Mouse (Mus musculus) heart, embryonic 16.5 days (tissue): Measurements from ENCODE around the gene Nqo1. TPM values are rescaled to one million over a fixed set of nuclear protein-coding genes. Genes with fewer than 3 reads are reported as not detected.
A peak's percentile ranks its signal among the peaks of the same experiment; 100 is the strongest.

Experiments used
- ATAC-seq: fragments of 200-750 bp; cut with Nextera tagmentation; replicated peaks from 2 replicates; pipeline ENCODE4 v1.8.0; 2017; ENCODE audit warnings: moderate number of reproducible peaks; ENCODE audit not compliant: insufficient read depth, low FRiP score; ENCODE audit errors: extremely low read depth
- H3K27ac ChIP-seq: fragments of 300-500 bp; sonication (generic); 2 replicates; pipeline ENCODE4 v1.5.1; 2014; ENCODE audit warnings: mild to moderate bottlenecking, low read length, control low read depth, moderate library complexity
- H3K27me3 ChIP-seq: fragments of 300-500 bp; sonication (generic); 2 replicates; pipeline ENCODE4 v1.6.1; 2014; ENCODE audit warnings: low read length, mixed read lengths; ENCODE audit not compliant: control insufficient read depth, insufficient read depth
- H3K36me3 ChIP-seq: fragments of 300-500 bp; sonication (generic); 2 replicates; pipeline ENCODE4 v1.6.1; 2014; ENCODE audit not compliant: control insufficient read depth, insufficient read depth
- H3K4me1 ChIP-seq: fragments of 300-500 bp; sonication (generic); 2 replicates; pipeline ENCODE4 v1.6.1; 2014; ENCODE audit warnings: low read length, mixed read lengths; ENCODE audit not compliant: control insufficient read depth, insufficient read depth
- H3K4me2 ChIP-seq: fragments of 300-500 bp; sonication (generic); 2 replicates; pipeline ENCODE4 v1.6.1; 2014; ENCODE audit warnings: low read depth, mild to moderate bottlenecking, control low read depth, low read length
- H3K4me3 ChIP-seq: fragments of 300-500 bp; sonication (generic); 2 replicates; pipeline ENCODE4 v1.5.1; 2014; ENCODE audit warnings: mild to moderate bottlenecking, control low read depth, low read length
- H3K9ac ChIP-seq: fragments of 300-500 bp; sonication (generic); 2 replicates; pipeline ENCODE4 v1.6.1; 2014; ENCODE audit warnings: low read length, control low read depth
- H3K9me3 ChIP-seq: fragments of 300-500 bp; sonication (generic); replicated peaks from 2 replicates; pipeline ENCODE4 v1.6.1; 2016; ENCODE audit warnings: low read length; ENCODE audit not compliant: control insufficient read depth
- WGBS: fragments of 180-500 bp; shearing (Covaris S2); extraction: QIAGEN DNeasy Blood & Tissue Kit; methylation state at CpG from one replicate; pipeline ENCODE4 v1.1.7; 2014; 5-methylcytosine and 5-hydroxymethylcytosine counted together
- polyA plus RNA-seq: library from polyadenylated mRNA; unstranded; fragments of >200 nt; fragmentation: Nextera tagmentation; extraction: Ambion mirVana; gene quantifications from 2 replicates; pipeline ENCODE4 v1.2.1, GENCODE M21; 2015

Gene Nqo1
- polyA plus RNA-seq, 1 experiment from 2014 or later, result 31.6 TPM

DNA sequence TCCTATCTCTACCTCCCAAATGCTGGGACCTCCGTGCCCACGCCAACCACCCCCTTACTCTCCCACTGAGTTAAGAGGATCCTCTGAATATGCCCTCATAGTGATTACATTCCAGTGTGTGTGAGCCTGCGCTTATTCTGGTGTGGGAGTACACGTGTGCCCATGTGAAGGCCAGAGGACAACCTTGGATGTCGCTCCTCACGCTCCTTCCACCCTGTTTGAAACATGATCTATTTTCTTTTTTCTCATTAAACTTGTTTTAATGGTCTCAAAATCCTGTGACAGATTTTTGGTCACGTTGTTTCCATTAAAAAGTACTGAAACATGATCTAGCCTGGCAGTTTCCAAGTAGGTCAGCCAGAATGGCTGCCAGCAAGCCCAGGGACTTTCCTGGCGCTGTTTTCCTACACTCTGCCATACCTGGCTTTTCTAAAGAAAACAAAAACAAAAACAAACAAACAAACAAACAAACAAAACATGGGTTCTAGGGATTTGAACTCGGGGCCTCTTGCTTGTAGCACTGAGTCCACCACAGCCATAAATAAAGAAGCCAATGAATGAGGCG, 6.8 kb downstream of the Nqo1 start:
- H3K9me3 ChIP-seq, result no peaks in the 10 kb centered on the region
- no peak for ATAC-seq
- no peaks in the 10 kb centered on the region for H3K27me3 ChIP-seq
- no peaks in the 10 kb centered on the region for H3K36me3 ChIP-seq
- no peak overlapping the region for H3K9ac ChIP-seq
- no peaks in the 10 kb centered on the region for H3K4me1 ChIP-seq
- H3K27ac ChIP-seq, result no peak overlapping the region
- 85% methylated on average over 10 of the region's 10 CpGs for WGBS
- H3K4me3 ChIP-seq, result no peak overlapping the region
- H3K4me2 ChIP-seq, result no peak overlapping the region

DNA sequence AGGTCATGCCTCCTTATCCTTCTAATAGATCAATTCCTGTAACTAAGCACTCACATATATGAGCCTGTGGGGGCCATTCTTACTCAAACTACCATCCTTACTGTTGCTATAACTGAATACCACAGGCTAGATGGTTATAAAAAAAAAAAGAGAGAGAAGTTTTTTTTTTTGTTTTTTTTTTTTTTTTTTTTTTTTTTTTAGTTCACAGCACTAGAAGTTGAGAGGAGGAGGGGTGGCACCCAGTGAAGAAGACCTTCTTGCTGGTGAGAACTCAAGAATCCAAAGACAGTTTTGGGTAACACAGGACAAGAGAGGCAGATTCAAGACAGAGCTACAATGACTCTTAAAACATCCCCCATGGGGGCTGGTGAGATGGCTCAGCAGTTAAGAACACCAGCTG, 7.6 kb downstream of the Nqo1 start:
- Histone ChIP-seq H3K27ac (no peak overlapping the region), H3K4me3 (no peak overlapping the region), H3K36me3 (no peaks in the 10 kb centered on the region), H3K27me3 (no peaks in the 10 kb centered on the region), H3K9ac (no peak overlapping the region), H3K9me3 (no peaks in the 10 kb centered on the region), H3K4me1 (no peaks in the 10 kb centered on the region), H3K4me2 (no peak overlapping the region)
- no peak for ATAC-seq

DNA sequence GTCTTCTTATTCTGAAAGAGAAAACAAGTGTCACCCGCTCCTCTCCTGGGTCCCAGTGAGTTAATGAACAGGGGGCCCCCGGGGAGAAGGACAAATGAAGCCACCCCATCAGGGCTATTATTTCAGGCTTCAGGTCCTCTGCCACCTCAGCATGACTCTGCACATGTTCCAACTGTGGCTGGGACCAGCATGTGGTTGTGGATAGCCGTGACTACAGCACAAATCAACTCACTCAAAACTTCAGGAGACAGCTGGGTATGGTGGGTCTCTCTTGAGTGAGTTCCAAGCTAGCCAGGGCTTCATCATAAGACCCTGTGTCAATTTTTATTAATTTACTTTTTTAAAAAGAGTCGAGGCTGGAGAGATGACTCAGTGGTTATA, 11.9 kb downstream of the Nqo1 start:
- Histone ChIP-seq H3K4me3 (no peak overlapping the region), H3K27ac (no peak overlapping the region), H3K4me1 (peaks cover 12% of the 10 kb centered on the region), H3K9me3 (no peaks in the 10 kb centered on the region), H3K27me3 (no peaks in the 10 kb centered on the region), H3K9ac (no peak overlapping the region), H3K36me3 (no peaks in the 10 kb centered on the region), H3K4me2 (no peak overlapping the region)
- WGBS, result 59% methylated on average over 4 of the region's 4 CpGs
- ATAC-seq, result no peak

DNA sequence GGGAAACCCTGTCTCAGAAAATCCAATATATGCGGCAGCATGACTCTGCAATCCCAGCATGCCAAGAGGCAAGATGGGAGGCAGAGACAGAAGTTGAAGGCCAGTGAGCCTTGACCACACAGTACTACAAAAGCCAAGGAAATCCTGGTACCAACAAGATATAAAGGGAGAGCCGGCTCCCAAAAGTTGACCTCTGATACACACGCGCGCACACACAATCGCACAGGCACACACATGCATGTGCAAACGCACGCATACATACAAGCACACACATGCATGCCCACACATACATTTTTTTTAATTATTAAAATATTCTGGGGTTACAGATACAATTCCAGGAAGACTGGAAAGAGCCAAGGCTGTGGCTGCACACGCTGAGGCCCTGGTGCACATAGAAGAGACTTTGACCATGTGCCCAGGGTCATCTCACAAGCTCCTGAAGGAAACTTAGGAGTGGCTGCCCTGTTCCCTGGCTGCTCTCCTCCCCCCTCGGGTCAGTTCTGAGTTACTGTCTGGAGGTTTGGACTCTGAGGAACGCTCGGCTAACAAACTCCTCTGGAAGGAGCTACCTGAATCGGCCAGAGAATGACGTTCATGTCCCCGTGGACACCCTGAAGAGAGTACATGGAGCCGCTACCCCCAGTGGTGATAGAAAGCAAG, 12.4 kb downstream of the Nqo1 start:
- Histone ChIP-seq H3K9me3 (no peaks in the 10 kb centered on the region), H3K27ac (no peak overlapping the region), H3K27me3 (no peaks in the 10 kb centered on the region), H3K9ac (no peak overlapping the region), H3K4me3 (no peak overlapping the region), H3K36me3 (no peaks in the 10 kb centered on the region), H3K4me1 (peaks cover 17% of the 10 kb centered on the region), H3K4me2 (no peak overlapping the region)
- 91% methylated on average over 16 of the region's 16 CpGs for whole genome bisulfite sequencing
- ATAC-seq, result no peak

DNA sequence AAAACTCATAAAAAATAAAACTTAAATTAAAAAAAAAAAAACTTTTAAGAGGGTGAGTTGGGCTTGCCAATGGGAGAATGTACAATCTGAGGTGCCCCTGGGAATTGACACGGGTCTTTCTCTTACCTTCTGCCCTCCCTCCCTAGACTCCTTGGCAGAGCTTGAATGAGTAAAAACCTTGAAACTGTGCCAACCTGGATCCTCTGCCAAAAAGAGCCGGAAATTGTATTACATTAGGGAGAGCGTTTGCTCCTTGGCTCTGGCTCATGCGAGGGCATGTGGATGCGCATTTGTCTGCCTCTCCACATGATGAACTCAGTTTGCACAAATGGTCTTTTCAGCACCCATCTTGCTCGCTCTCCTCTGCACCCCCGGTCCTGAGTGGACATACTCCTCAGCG, 13.4 kb downstream of the Nqo1 start:
- Histone ChIP-seq H3K36me3 (no peaks in the 10 kb centered on the region), H3K9me3 (no peaks in the 10 kb centered on the region), H3K4me2 (no peak overlapping the region), H3K27me3 (no peaks in the 10 kb centered on the region), H3K27ac (no peak overlapping the region), H3K4me1 (peaks cover 27% of the 10 kb centered on the region), H3K4me3 (no peak overlapping the region), H3K9ac (no peak overlapping the region)
- ATAC-seq, result no peak
- WGBS, result 36% methylated on average over 8 of the region's 8 CpGs

DNA sequence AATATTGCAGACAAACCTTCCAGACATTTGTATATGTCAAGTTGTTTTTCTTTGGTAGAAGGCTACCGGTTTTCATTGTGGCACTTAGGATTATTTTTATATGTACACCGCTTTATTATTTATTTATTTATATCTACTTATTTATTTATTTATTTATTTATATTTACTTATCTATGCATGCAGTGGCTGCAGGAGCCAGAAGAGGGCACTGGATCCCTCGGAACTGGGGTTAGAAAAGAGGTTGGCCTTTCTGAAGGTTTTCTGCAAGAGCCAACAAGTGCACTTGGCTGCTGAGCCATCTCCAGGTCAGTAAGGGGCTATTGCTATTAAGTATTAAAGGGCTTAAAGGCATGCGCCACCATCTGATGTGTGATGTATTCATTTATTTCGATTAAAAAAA, 15.1 kb downstream of the Nqo1 start:
- no peak overlapping the region for H3K9ac ChIP-seq
- no peak overlapping the region for H3K27ac ChIP-seq
- H3K4me2 ChIP-seq, result no peak overlapping the region
- no peak overlapping the region for H3K4me3 ChIP-seq
- peaks cover 27% of the 10 kb centered on the region for H3K4me1 ChIP-seq
- ATAC-seq, result no peak
- no peaks in the 10 kb centered on the region for H3K9me3 ChIP-seq
- no peaks in the 10 kb centered on the region for H3K27me3 ChIP-seq
- WGBS, result 62% methylated on average over 5 of the region's 5 CpGs
- H3K36me3 ChIP-seq, result no peaks in the 10 kb centered on the region

DNA sequence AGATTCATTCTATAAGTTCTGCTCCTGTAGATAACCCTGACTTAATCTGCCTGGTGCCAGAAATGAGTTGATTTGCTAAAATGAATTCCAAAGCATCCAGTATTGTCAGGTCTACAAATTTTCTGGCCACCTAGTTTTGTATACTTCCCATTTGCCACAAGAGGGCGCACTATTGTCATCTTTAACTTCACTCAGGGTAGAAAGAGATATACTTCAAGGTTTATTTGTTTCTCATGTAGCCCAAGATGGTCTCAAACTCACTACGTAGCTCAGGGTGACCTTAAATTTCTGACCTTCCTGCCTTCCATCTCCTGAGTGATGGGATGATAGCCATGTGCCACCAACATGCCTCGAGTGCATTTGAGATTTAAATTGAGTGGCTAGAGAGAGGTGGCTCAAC, 16.4 kb downstream of the Nqo1 start:
- Histone ChIP-seq H3K4me3 (no peak overlapping the region), H3K9ac (no peak overlapping the region), H3K27ac (peak overlapping the region; percentile 78), H3K4me1 (peaks cover 27% of the 10 kb centered on the region), H3K4me2 (no peak overlapping the region), H3K36me3 (no peaks in the 10 kb centered on the region), H3K27me3 (no peaks in the 10 kb centered on the region), H3K9me3 (no peaks in the 10 kb centered on the region)
- 29% methylated on average over 3 of the region's 3 CpGs for WGBS
- 0 out of 2 replicates have a peak, but pooled peaks have one; percentile 18 for ATAC-seq

DNA sequence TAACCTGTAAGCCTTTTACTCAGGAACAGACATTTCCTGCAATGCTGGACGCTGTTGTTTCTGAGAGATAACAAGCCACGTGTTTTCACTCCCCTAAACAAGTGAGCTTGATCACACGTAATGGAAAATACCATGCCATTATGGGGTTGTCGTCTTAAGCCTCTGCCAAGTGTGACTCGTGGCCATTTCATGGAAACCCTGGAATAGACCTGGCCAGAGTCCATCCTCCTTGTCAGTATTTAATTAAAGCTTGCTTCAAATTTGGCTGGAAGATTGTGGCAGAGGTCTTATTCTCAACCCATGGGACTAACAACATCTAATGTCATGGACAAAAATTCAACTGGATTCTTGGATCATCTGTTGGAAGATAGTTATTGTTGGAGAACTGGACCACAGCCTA, 16.8 kb downstream of the Nqo1 start:
- no peak overlapping the region for H3K4me3 ChIP-seq

DNA sequence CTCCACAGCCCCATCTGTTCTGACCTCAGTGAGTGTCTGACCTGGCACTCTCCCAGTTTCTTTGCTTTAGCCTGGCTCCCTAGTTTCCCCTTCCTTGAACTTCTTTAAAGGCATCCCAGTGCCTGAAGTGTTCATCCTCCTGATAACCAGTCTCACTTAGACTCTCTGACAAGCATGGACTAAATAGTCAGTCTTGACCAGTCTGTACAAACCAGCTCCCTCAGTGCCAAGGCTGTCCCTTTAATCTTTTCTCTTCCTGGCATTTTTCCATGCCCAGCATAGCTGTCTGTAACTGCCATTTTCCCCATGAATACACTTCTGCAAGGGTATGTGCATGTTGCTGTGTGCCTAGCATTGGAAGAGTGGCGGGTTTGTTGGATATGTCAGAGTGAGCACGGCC, 17.9 kb downstream of the Nqo1 start:
- no peak overlapping the region for H3K4me2 ChIP-seq
- no peak overlapping the region for H3K9ac ChIP-seq
- ATAC-seq, result no peak
- peaks cover 27% of the 10 kb centered on the region for H3K4me1 ChIP-seq
- WGBS, result 86% methylated on average over 2 of the region's 2 CpGs
- peaks cover 4% of the 10 kb centered on the region for H3K36me3 ChIP-seq
- no peaks in the 10 kb centered on the region for H3K27me3 ChIP-seq
- H3K4me3 ChIP-seq, result no peak overlapping the region
- peak overlapping the region; percentile 78 for H3K27ac ChIP-seq
- H3K9me3 ChIP-seq, result no peaks in the 10 kb centered on the region

More for the DNA sequence above, 16.8 kb downstream of the Nqo1 start:
- Histone ChIP-seq H3K9me3 (no peaks in the 10 kb centered on the region), H3K27ac (peak overlapping the region; percentile 78), H3K9ac (no peak overlapping the region), H3K4me2 (peak overlapping the region; percentile 42; the same call in 1 of the 2 replicates), H3K27me3 (no peaks in the 10 kb centered on the region), H3K36me3 (no peaks in the 10 kb centered on the region), H3K4me1 (peaks cover 27% of the 10 kb centered on the region)
- peak; percentile 80 for ATAC-seq
- 12% methylated on average over 5 of the region's 5 CpGs for WGBS
